Comparison of ENCODE assay signal across 8 mouse cellular contexts in genomic region chr8:122678061-122678895, GRCm38 (mm10). TPM values are rescaled to one million over a fixed set of nuclear protein-coding genes. Genes with fewer than 3 reads are reported as not detected.
DNase-seq lines count a peak whose midpoint lies in the region; ATAC-seq and TF ChIP-seq lines count a peak whose summit lies in the region.

No protein-coding gene starts in this region.

- TF ChIP-seq EP300 in lung, postnatal 0 days (IDR thresholded peaks at IDR 0.05), result no peak

- H3K27me3 ChIP-seq in forebrain, embryonic 16.5 days (replicated peaks; ENCODE audit: control insufficient read depth, insufficient read depth, low read length), result peaks cover 15% of the 10 kb centered on the region
- H3K27me3 ChIP-seq in lung, postnatal 0 days (replicated peaks; ENCODE audit: insufficient read depth, low read length), result peaks cover 22% of the 10 kb centered on the region; the same call in 1 of the 2 replicates

- DNase-seq in ES-CJ7 (ENCODE audit: low read depth, low spot score), result peak; percentile 15
- peak; percentile 82 to 93 for DNase-seq in cerebellum, adult 18-20 months
- DNase-seq in heart, postnatal 25 days (ENCODE audit: low spot score), result peak; percentile 72
- DNase-seq in layer of hippocampus, adult 2 months (ENCODE audit: low spot score in 2 of 2), result peak; percentile 69 to 89
- DNase-seq in lung, postnatal 0 days (ENCODE audit: low spot score), result peak; percentile 51
- DNase-seq in ovary, postnatal 36 days (ENCODE audit: low spot score), result peak; percentile 77
- peak; percentile 95 for DNase-seq in thymus, postnatal 25 days

- H3K4me3 ChIP-seq in forebrain, embryonic 16.5 days (replicated peaks; ENCODE audit: low read length), result peak overlapping the region; percentile 83
- H3K4me3 ChIP-seq in layer of hippocampus, adult 2 months, result peak overlapping the region; percentile 82
- H3K4me3 ChIP-seq in lung, postnatal 0 days (ENCODE audit: low read depth, low read length), result peak overlapping the region; percentile 81

- ATAC-seq in forebrain, embryonic 16.5 days, result peak; percentile 87
- ATAC-seq in lung, postnatal 0 days, result peak; percentile 78

- WGBS in forebrain, embryonic 16.5 days, result under 1% methylated on average over 109 of the region's 127 CpGs
- 5% methylated on average over 15 of the region's 127 CpGs for WGBS in lung, postnatal 0 days

- no peaks in the 10 kb centered on the region for H3K36me3 ChIP-seq in forebrain, embryonic 16.5 days (ENCODE audit: control insufficient read depth, insufficient read depth)
- H3K36me3 ChIP-seq in lung, postnatal 0 days (ENCODE audit: insufficient read depth, low read length), result no peaks in the 10 kb centered on the region

- peaks cover 51% of the 10 kb centered on the region for H3K4me1 ChIP-seq in forebrain, embryonic 16.5 days (replicated peaks; ENCODE audit: control insufficient read depth, insufficient read depth, low read length)
- H3K4me1 ChIP-seq in lung, postnatal 0 days (ENCODE audit: insufficient read depth, low read depth, low read length), result 0 out of 2 replicates have a peak, but pooled peaks cover 3% of the 10 kb centered on the region

- intact Hi-C loops in heart, postnatal 25 days (cut with DNase I), result loop anchor here (2.0 kb wide), 4 partner anchors 35 to 153 kb away; partner anchors contain the start of gene Acsf3

- H3K9me3 ChIP-seq in forebrain, embryonic 16.5 days (ENCODE audit: control insufficient read depth, low read length), result no peaks in the 10 kb centered on the region
- H3K9me3 ChIP-seq in lung, postnatal 0 days (ENCODE audit: low read length), result no peaks in the 10 kb centered on the region

- H3K27ac ChIP-seq in forebrain, embryonic 16.5 days (ENCODE audit: low read length), result peak overlapping the region; percentile 91
- peak overlapping the region; percentile 96 for H3K27ac ChIP-seq in layer of hippocampus, adult 2 months
- peak overlapping the region; percentile 94 for H3K27ac ChIP-seq in lung, postnatal 0 days (ENCODE audit: low read length)

- peak overlapping the region; percentile 70 for H3K4me2 ChIP-seq in forebrain, embryonic 16.5 days (ENCODE audit: low read length)
- H3K4me2 ChIP-seq in lung, postnatal 0 days (replicated peaks; ENCODE audit: low read depth, low read length), result peak overlapping the region; percentile 97

- TF ChIP-seq CTCF in layer of hippocampus, adult 2 months (conservative IDR thresholded peaks at IDR 0.05), result peak; percentile 100
- TF ChIP-seq CTCF in lung, postnatal 0 days (IDR thresholded peaks at IDR 0.05), result peak; percentile 90

- H3K9ac ChIP-seq in forebrain, embryonic 16.5 days (replicated peaks; ENCODE audit: low read depth, low read length), result peak overlapping the region; percentile 89
- H3K9ac ChIP-seq in lung, postnatal 0 days (replicated peaks; ENCODE audit: low read depth), result peak overlapping the region; percentile 65

RNA-seq across cellular contexts. Expression of gene Cbfa2t3, which starts 20.6 kb away (rescaled TPM):
- polyA plus RNA-seq in forebrain, embryonic 16.5 days (2015; fragmentation: Nextera tagmentation; extraction: Ambion mirVana), result 11.6 and 13.8 TPM in 2 replicates
- total RNA-seq in heart, postnatal 25 days (2021), result 10 to 100 TPM; 18.5 to 25.3 TPM
- total RNA-seq in layer of hippocampus, adult 2 months (2021), result 10 to 100 TPM; 38.0 to 49.8 TPM
- 15.0 and 17.0 TPM in 2 replicates for polyA plus RNA-seq in lung, postnatal 0 days (2015; fragmentation: Nextera tagmentation; extraction: Ambion mirVana)

RNA-seq across cellular contexts. Expression of gene Pabpn1l, which starts 55.7 kb away (rescaled TPM):
- polyA plus RNA-seq in forebrain, embryonic 16.5 days (2015; fragmentation: Nextera tagmentation; extraction: Ambion mirVana), result not detected in 2 replicates
- total RNA-seq in heart, postnatal 25 days (2021), result not detected
- under 1 TPM in 1 of 2 experiments, not detected in 1; 0.52 TPM for total RNA-seq in layer of hippocampus, adult 2 months (2021)
- polyA plus RNA-seq in lung, postnatal 0 days (2015; fragmentation: Nextera tagmentation; extraction: Ambion mirVana), result 0.12 TPM in 1 of 2 replicates, not detected in the other

Comparison
In these comparisons a context has a peak if more than half of its experiments do, and no peak if none do; other contexts are left out.
1. Peak in every context shown above with its lines: DNase-seq, ATAC-seq, H3K4me3 ChIP-seq and H3K27ac ChIP-seq.
2. DNase-seq: peak in every context shown above with its lines; median percentile 95 in thymus, postnatal 25 days; 88 in cerebellum, adult 18-20 months; 79 in layer of hippocampus, adult 2 months; 77 in ovary, postnatal 36 days; 72 in heart, postnatal 25 days; 51 in lung, postnatal 0 days; 15 in ES-CJ7.